Mouse (Mus musculus) layer of hippocampus, adult 2 months (tissue): Measurements from ENCODE around the gene Zdhhc23. TPM values are rescaled to one million over a fixed set of nuclear protein-coding genes. Genes with fewer than 3 reads are reported as not detected.

Experiments
- DNase-seq, 2 experiments: peaks; one replicate each; pipeline ENCODE4 v3.0.0; 2022; ENCODE audit warnings: low spot score in 2 of 2
- H3K27ac ChIP-seq: fragments of 200-600 bp; 2 replicates; pipeline ENCODE4 v1.8.1; 2022
- H3K4me3 ChIP-seq: fragments of 200-600 bp; 2 replicates; pipeline ENCODE4 v1.8.1; 2022; ENCODE audit warnings: mild to moderate bottlenecking
- CTCF ChIP-seq: fragments of 200-600 bp; conservative IDR thresholded peaks from 2 replicates; pipeline ENCODE4 v1.8.1; 2022; ENCODE audit warnings: antibody characterized with exemption, mild to moderate bottlenecking, moderate library complexity
- microRNA-seq, 2 experiments: library from miRNA; unstranded; fragments of <30 nt; microRNA quantifications; one replicate each; pipeline ENCODE4 v1.2.0; 2021
- total RNA-seq, 2 experiments: library from RNA; stranded (reverse); gene quantifications; 2 replicates each; pipeline ENCODE4 v1.2.3; 2021

Zdhhc23 gene
- total RNA-seq, 2 experiments from 2014 or later: 43.4 to 49.1 TPM

DNA sequence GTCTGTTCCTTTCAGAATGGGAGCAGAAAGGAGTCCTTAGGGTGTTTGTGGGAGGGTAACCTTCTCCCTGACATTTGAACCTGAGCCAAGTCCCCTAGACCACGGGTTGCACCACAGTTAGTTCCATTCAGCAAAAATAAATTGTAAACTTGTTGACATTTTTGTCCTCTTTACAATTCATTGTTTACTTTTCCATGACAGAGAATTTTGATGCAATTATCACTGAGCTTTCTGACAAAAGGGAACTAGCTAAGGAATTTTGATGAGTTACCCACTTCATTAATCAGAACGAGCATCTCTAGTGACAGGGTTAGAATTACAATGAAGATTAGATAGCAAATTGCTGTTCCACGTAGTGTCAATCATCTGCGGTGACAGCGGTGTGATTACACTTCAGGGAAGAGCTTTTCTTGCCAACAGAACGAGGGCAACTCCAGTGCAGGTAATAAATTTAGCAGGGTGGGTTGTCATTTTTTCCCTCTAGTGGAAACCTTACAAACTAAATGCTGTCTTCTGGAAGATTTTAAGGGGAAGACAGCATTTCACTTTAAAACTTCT, 54.5 kb downstream of the Zdhhc23 start:
- no peak overlapping the region for H3K27ac ChIP-seq
- TF ChIP-seq CTCF: no peak
- no peak overlapping the region for H3K4me3 ChIP-seq
- DNase-seq: no peak

DNA sequence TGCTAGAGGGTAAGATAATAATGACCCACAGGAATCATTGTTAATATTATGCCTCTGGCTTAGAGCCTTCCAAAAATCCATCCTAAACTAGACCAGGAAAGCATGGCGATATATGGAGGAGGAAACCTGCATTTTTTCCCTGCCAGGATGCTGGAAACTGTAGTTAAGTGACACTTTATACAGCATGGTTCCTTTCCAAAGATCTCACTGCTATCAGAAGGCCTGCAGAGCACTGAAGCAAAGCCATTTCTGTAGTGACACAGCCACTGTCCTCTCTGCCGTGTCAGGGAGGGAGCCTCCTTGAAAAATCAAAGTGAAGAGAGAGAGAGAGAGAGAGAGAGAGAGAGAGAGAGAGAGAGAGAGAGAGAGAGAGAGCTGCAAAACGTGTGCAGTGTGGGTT, 57.0 kb downstream of the Zdhhc23 start:
- no peak for TF ChIP-seq CTCF
- Histone ChIP-seq H3K27ac (peak overlapping the region; percentile 19; the same call in 1 of the 2 replicates), H3K4me3 (no peak overlapping the region)
- no peak for DNase-seq

DNA sequence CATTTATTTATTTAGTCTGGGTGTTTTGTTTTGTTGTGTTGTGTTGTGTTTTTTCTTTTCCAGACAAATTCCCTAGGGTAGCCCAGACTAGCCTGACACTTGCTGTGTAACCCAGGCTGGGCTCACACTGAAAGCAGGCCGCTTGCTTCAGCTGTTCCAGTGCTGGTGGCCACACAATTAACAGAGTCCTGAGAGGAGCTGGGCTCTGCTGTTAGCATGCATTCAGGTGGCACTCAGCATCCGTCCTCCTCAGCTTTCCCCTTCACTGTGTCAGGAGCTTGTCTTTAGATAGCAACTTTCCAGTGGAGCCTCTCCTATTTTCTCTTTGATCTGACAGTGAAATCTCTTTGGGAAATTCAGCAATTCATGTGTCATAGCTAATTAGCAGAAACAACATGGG, 57.6 kb downstream of the Zdhhc23 start:
- Histone ChIP-seq H3K27ac (peak overlapping the region; percentile 19; the same call in 1 of the 2 replicates), H3K4me3 (no peak overlapping the region)
- no peak for DNase-seq
- TF ChIP-seq CTCF: no peak

DNA sequence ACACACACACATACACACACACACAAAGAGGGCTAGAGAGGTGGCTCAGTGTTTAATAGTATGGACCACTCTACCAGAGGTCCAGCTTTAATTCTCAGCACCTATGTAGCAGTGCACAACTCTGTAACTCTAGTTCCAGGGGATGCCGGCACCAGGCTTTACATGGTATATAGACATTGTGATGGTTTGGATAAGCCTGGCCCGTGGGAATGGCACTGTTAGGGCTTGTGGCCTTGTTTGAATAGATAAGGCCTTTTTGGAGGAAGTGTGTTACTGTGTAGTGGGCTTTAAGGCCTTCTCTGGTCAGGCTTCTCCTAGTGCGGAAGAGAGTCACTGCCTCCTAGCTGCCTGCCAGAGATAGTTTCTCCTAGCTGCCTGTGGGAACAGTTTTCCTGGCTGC, 60.7 kb downstream of the Zdhhc23 start:
- Histone ChIP-seq H3K27ac (no peak overlapping the region), H3K4me3 (no peak overlapping the region)
- TF ChIP-seq CTCF: no peak
- no peak for DNase-seq

Small RNAs within 50 kb of the gene (microRNA-seq; reads per million reads assigned to microRNA genes)
- gene Mir3470b: 0 reads per million in 2 experiments

Other genes starting within 250 kb of the Zdhhc23 start
- gene Drd3, start 225.8 kb downstream of the Zdhhc23 start, total RNA-seq: under 1 TPM in 1 of 2 experiments, not detected in 1; 0.29 TPM
- 1 to 10 TPM; 4.8 to 5.1 TPM for gene Ccdc191, start 90.0 kb downstream of the Zdhhc23 start, total RNA-seq
- 10 to 100 TPM; 38.8 to 40.7 TPM for gene Qtrt2, start 53.0 kb downstream of the Zdhhc23 start, total RNA-seq
- 1 to 10 TPM; 4.6 to 5.1 TPM for gene Gramd1c, start 83.6 kb upstream of the Zdhhc23 start, total RNA-seq
- 100 to 1,000 TPM; 535 to 581 TPM for gene Atp6v1a, start 159.9 kb upstream of the Zdhhc23 start, total RNA-seq
- gene Naa50, start 160.0 kb upstream of the Zdhhc23 start, total RNA-seq: 10 to 100 TPM; 59.2 to 61.1 TPM
- 10 to 100 TPM; 41.4 to 43.0 TPM for gene Usf3, start 193.5 kb upstream of the Zdhhc23 start, total RNA-seq